Mouse (Mus musculus) megakaryocyte, embryonic 14.5 days (primary cell): ENCODE data around the gene Cebpa.

Source experiments
- FLI1 ChIP-seq: IDR thresholded peaks from 2 replicates; pipeline ENCODE4 v1.6.1; 2012; ENCODE audit warnings: low read length, inconsistent platforms, mixed read lengths
- GATA1 ChIP-seq: IDR thresholded peaks from 3 replicates; pipeline ENCODE4 v1.6.1; 2012; ENCODE audit warnings: mixed read lengths, low read length, inconsistent platforms, borderline replicate concordance

- no peak for TF ChIP-seq GATA1
- TF ChIP-seq FLI1 = no peak
These were observed 22.4 kb downstream of the Cebpa start for GRCm38 (mm10) chr7:35141519-35141918.
